Mouse (Mus musculus) cerebellum, adult (tissue): ENCODE data around the gene Mlph.
A peak's percentile ranks its signal among the peaks of the same experiment; 100 is the strongest.

Experiments used
- ATAC-seq: cut with Nextera tagmentation; 2 replicates; pipeline ENCODE4 v1.9.2; 2017; ENCODE audit warnings: mild to moderate bottlenecking, moderate library complexity, mixed read lengths; ENCODE audit not compliant: insufficient number of reproducible peaks, low FRiP score, low TSS enrichment

Gene Mlph

GRCm38 (mm10) chr1:90904729-90905404 is 10.0 kb upstream of the Mlph start:
- ATAC-seq, result no peak

- ATAC-seq, result 0 out of 2 replicates have a peak, but pooled peaks have one; percentile 28
These were observed 8.5 kb upstream of the Mlph start for GRCm38 (mm10) chr1:90906357-90906756.

- ATAC-seq, result no peak
These were observed 5.7 kb upstream of the Mlph start for GRCm38 (mm10) chr1:90909161-90909560.

- ATAC-seq, result no peak
These were observed 5.2 kb upstream of the Mlph start for GRCm38 (mm10) chr1:90909631-90910152.

GRCm38 (mm10) chr1:90913231-90913630 is 1.7 kb upstream of the Mlph start:
- no peak for ATAC-seq

GRCm38 (mm10) chr1:90917509-90917908 is 2.6 kb downstream of the Mlph start:
- ATAC-seq, result no peak

GRCm38 (mm10) chr1:90921687-90922086 is 6.8 kb downstream of the Mlph start:
- no peak for ATAC-seq

GRCm38 (mm10) chr1:90926030-90926429 is 11.1 kb downstream of the Mlph start:
- no peak for ATAC-seq

- no peak for ATAC-seq
These were observed 12.4 kb downstream of the Mlph start for GRCm38 (mm10) chr1:90927308-90927707.

- no peak for ATAC-seq
These were observed 13.2 kb downstream of the Mlph start for GRCm38 (mm10) chr1:90927929-90928574.

GRCm38 (mm10) chr1:90928575-90928934 is 13.7 kb downstream of the Mlph start:
- peak; percentile 23; the same call in 1 of the 2 replicates for ATAC-seq

GRCm38 (mm10) chr1:90933001-90933400 is 18.1 kb downstream of the Mlph start:
- no peak for ATAC-seq

GRCm38 (mm10) chr1:90936990-90937389 is 22.1 kb downstream of the Mlph start:
- no peak for ATAC-seq

GRCm38 (mm10) chr1:90939980-90940379 is 25.1 kb downstream of the Mlph start:
- no peak for ATAC-seq

GRCm38 (mm10) chr1:90945171-90945570 is 30.3 kb downstream of the Mlph start:
- ATAC-seq, result no peak

GRCm38 (mm10) chr1:90947252-90947651 is 32.4 kb downstream of the Mlph start:
- no peak for ATAC-seq

- no peak for ATAC-seq
These were observed 34.4 kb downstream of the Mlph start for GRCm38 (mm10) chr1:90949309-90949708.

- ATAC-seq, result no peak
These were observed 36.8 kb downstream of the Mlph start for GRCm38 (mm10) chr1:90951670-90952069.

- no peak for ATAC-seq
These were observed 37.9 kb downstream of the Mlph start, which contains the start of gene Prlh for GRCm38 (mm10) chr1:90952808-90953207. Gene Prlh (plus strand): TSS chr1:90953108.

- ATAC-seq, result no peak
These were observed 38.8 kb downstream of the Mlph start for GRCm38 (mm10) chr1:90953688-90954087.

- peak; percentile 72 for ATAC-seq
These were observed 41.6 kb downstream of the Mlph start for GRCm38 (mm10) chr1:90956245-90957096.
